Mouse (Mus musculus) regulatory T cell (primary cell): ENCODE measurements around the gene Gm20873.
"Not testable (repeated sequence)": the region's sequence is repeated elsewhere in the genome, so short reads cannot be mapped to it uniquely, and the experiment has no call there.

ENCODE experiments used
- in situ Hi-C: fragments of 300-600 bp; cut with MboI, MseI; formaldehyde crosslinking; loops from one replicate; pipeline ENCODE4 v1.15.1; 2025; ENCODE audit warnings: high pct_unique_total_duplicates

Gm20873 gene

DNA sequence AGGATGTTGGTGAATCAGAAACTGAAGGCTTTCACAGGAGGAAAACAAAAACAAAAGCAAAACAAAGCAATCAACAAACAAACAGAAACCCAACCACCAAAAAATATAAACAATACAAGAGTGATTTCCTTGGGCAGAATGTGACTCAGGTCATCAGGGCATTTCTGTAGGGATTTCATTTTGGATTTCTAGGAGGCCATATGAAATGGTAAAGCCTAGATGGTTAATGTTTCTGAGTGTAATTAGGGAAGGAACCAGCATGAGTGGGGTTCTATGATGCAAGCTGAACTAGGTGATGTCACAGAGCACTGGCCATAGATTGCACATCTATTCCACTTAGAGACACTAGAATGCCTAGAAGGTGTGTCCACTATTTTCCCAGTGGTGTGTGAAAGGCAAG is at the start of gene Gm20873:
Gm20873 (plus strand) TSS at position 301 of the 400 bp plus-strand sequence.
- in situ Hi-C loops = not testable (repeated sequence)

DNA sequence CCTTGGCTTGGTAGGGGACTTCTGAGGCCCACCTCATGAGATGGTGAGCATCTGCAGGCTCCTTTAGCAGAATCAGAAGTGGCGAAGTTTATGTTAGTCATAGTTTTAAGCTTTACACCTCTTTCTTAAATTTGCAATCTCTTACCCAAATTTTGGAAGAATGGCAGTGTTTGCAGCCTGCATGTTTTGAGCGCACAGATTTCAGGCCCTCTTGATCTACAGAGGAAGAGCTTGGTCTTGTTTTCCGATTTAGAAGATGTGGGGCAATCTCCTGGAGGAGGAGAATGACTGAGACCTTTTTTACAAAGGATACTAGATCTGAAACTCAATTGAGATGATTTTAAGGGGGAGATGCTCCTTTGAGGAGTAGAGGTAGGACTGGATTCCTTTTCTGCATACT is 29.0 kb upstream of the Gm20873 start, which contains the start of gene Gm21746:
Gm21746 (minus strand) TSS at position 101 of the 400 bp plus-strand sequence.
- in situ Hi-C loops = not testable (repeated sequence)
